Mouse (Mus musculus) thymus, adult 2 months (tissue): ENCODE data around the gene Tnfrsf9.

Experiments used
- CTCF ChIP-seq: fragments of 200-500 bp; IDR thresholded peaks from 2 replicates; pipeline ENCODE4 v1.5.1; 2012; ENCODE audit warnings: mild to moderate bottlenecking, control low read depth, low read length, moderate library complexity, borderline replicate concordance; ENCODE audit not compliant: control insufficient read depth, poor library complexity, insufficient read depth; ENCODE audit errors: extremely low read depth
- POLR2A ChIP-seq: fragments of 200-500 bp; IDR thresholded peaks from 2 replicates; pipeline ENCODE4 v1.6.1; 2012; ENCODE audit warnings: mild to moderate bottlenecking, low read length, control low read depth, moderate library complexity; ENCODE audit not compliant: control insufficient read depth, poor library complexity, insufficient read depth; ENCODE audit errors: extremely low read depth

DNA sequence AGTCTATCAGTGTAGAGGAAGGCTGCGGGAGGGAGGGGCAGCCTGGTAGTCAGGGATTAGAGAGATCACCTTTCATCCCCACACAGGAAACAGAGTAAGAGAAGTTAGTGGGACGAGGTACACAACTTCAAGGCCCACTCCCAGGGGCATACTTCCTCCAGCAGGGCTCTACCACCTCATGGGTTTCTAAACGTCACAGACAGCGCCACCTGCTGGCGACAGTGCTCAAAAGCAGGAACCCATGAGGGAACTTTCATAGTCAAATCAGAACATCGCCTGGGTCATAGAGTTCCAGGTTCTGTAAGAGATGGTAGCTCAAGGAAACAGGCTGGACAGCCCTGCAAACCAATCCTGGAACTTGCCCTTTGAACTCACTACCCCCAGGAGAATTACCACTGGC lies 75.8 kb downstream of the Tnfrsf9 start:
- TF ChIP-seq CTCF = peak; percentile 62; the same call in 1 of the 2 replicates
- TF ChIP-seq POLR2A = no peak
